Mouse (Mus musculus): ENCODE data around the gene Pde4d. TPM values are rescaled to one million over a fixed set of nuclear protein-coding genes. Genes with fewer than 3 reads are reported as not detected.

Gene Pde4d
- total and polyA plus RNA-seq, 3 experiments = 18.5 to 18.8 TPM; not detected in 1

DNA sequence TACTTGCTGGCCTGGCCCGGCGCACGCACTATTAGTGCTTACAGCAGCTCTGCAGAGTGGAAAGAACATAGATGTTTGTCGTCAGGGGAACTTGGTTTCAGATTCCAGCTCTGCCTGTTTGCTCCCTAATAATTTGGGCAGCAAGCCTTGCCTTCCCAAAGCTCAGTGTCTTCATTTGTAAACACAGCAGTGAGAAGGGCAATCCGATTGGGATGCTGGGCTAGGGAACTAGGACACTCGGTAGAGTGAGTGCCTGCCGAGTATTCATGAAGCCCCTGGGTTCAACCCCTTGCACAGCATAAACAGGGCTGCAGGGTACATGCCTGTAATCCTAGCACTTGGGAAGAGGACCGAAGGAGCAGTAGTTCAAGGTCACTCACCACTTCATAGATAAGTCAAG is 1459.4 kb downstream of the Pde4d start:
- H3K36me3 ChIP-seq (ENCODE audit: control insufficient read depth in 1 of 2, insufficient read depth in 2 of 2, low read length in 2 of 2) = peaks cover 0 to 14% of the 10 kb centered on the region in 2 experiments; a peak in 3 of 4 replicates
- H3K9ac ChIP-seq (ENCODE audit: control insufficient read depth, low read depth, low read length, poor library complexity, severe bottlenecking) = no peak overlapping the region
- H3K27me3 ChIP-seq (ENCODE audit: control insufficient read depth in 1 of 2, insufficient read depth in 2 of 2, low read length in 2 of 2) = no peaks in the 10 kb centered on the region
- no peak for TF ChIP-seq POLR2AphosphoS2 (IDR thresholded peaks at IDR 0.05; ENCODE audit: low read length)
- no peak for TF ChIP-seq UBTF (IDR thresholded peaks at IDR 0.05; ENCODE audit: borderline replicate concordance, insufficient read depth, low read depth, low read length)
- no peak for TF ChIP-seq ZNF384 (IDR thresholded peaks at IDR 0.05; ENCODE audit: low read depth, low read length)
- no peak for TF ChIP-seq BHLHE40 (IDR thresholded peaks at IDR 0.05; ENCODE audit: borderline replicate concordance, low read depth, low read length)
- TF ChIP-seq USF1 (IDR thresholded peaks at IDR 0.05; ENCODE audit: low read depth, low read length) = no peak
- no peak for TF ChIP-seq HCFC1 (IDR thresholded peaks at IDR 0.05; ENCODE audit: low read depth, low read length)
- no peak for TF ChIP-seq ZC3H11A (IDR thresholded peaks at IDR 0.05; ENCODE audit: low read depth, low read length)
- TF ChIP-seq TCF12 (IDR thresholded peaks at IDR 0.05; ENCODE audit: low read depth, low read length) = no peak
- no peak for TF ChIP-seq MAX (IDR thresholded peaks at IDR 0.05; ENCODE audit: low read length)
- TF ChIP-seq CHD1 (IDR thresholded peaks at IDR 0.05; ENCODE audit: low read depth, low read length) = no peak
- H3K79me2 ChIP-seq (ENCODE audit: control insufficient read depth, insufficient read depth, low read length, poor library complexity) = 0 out of 2 replicates have a peak, but pooled peaks cover 3% of the 10 kb centered on the region
- no peaks in the 10 kb centered on the region for H3K9me3 ChIP-seq (replicated peaks; ENCODE audit: insufficient read depth, low read length)
- H3K4me3 ChIP-seq (ENCODE audit: control insufficient read depth in 1 of 2, insufficient read depth in 1 of 2, low read depth in 2 of 2, low read length in 2 of 2) = no peak overlapping the region
- H3K27ac ChIP-seq (ENCODE audit: control insufficient read depth, low read depth, low read length) = no peak overlapping the region
- peaks cover 0 to 9% of the 10 kb centered on the region in 2 experiments; a peak in 2 of 4 replicates for H3K4me1 ChIP-seq (ENCODE audit: control insufficient read depth in 1 of 2, insufficient read depth in 2 of 2, low read length in 2 of 2)
- DNase-seq (ENCODE audit: low read depth, low spot score) = no peak

GRCm38 (mm10) chr13:109910915-109911314 is 1461.2 kb downstream of the Pde4d start:
- Histone ChIP-seq H3K4me3 (ENCODE audit: control insufficient read depth in 1 of 2, insufficient read depth in 1 of 2, low read depth in 2 of 2, low read length in 2 of 2) (no peak overlapping the region), H3K9me3 (replicated peaks; ENCODE audit: insufficient read depth, low read length) (no peaks in the 10 kb centered on the region), H3K9ac (ENCODE audit: control insufficient read depth, low read depth, low read length, poor library complexity, severe bottlenecking) (no peak overlapping the region), H3K4me1 (ENCODE audit: control insufficient read depth in 1 of 2, insufficient read depth in 2 of 2, low read length in 2 of 2) (peaks cover 0 to 9% of the 10 kb centered on the region in 2 experiments; a peak in 2 of 4 replicates), H3K36me3 (ENCODE audit: control insufficient read depth in 1 of 2, insufficient read depth in 2 of 2, low read length in 2 of 2) (peaks cover 0 to 14% of the 10 kb centered on the region in 2 experiments; a peak in 3 of 4 replicates), H3K79me2 (ENCODE audit: control insufficient read depth, insufficient read depth, low read length, poor library complexity) (0 out of 2 replicates have a peak, but pooled peaks cover 2% of the 10 kb centered on the region), H3K27ac (ENCODE audit: control insufficient read depth, low read depth, low read length) (no peak overlapping the region), H3K27me3 (ENCODE audit: control insufficient read depth in 1 of 2, insufficient read depth in 2 of 2, low read length in 2 of 2) (no peaks in the 10 kb centered on the region)
- no peak for DNase-seq (ENCODE audit: low read depth, low spot score)
- TF ChIP-seq POLR2AphosphoS2 (IDR thresholded peaks at IDR 0.05; ENCODE audit: low read length) (no peak), UBTF (IDR thresholded peaks at IDR 0.05; ENCODE audit: borderline replicate concordance, insufficient read depth, low read depth, low read length) (no peak), JUND (IDR thresholded peaks at IDR 0.05; ENCODE audit: low read depth, low read length) (no peak), POLR2A (IDR thresholded peaks at IDR 0.05; ENCODE audit: control insufficient read depth in 1 of 2, insufficient read depth in 1 of 2, low read depth in 1 of 2, low read length in 2 of 2, poor library complexity in 1 of 2) (no peak), TBP (IDR thresholded peaks at IDR 0.05; ENCODE audit: low read depth, low read length) (no peak), KAT2A (conservative IDR thresholded peaks at IDR 0.05; ENCODE audit: low read depth, low read length) (no peak), SMC3 (IDR thresholded peaks at IDR 0.05; ENCODE audit: low read depth, low read length) (no peak), GABPA (IDR thresholded peaks at IDR 0.05; ENCODE audit: low read depth, low read length) (no peak), TCF12 (IDR thresholded peaks at IDR 0.05; ENCODE audit: low read depth, low read length) (no peak), ELF1 (IDR thresholded peaks at IDR 0.05; ENCODE audit: low read depth, low read length) (no peak), MYC (IDR thresholded peaks at IDR 0.05; ENCODE audit: low read depth, low read length) (no peak)

Data from MEL (cell line).